Mouse (Mus musculus): Measurements from ENCODE around the gene Nhs. TPM values are rescaled to one million over a fixed set of nuclear protein-coding genes. Genes with fewer than 3 reads are reported as not detected.

Gene Nhs
- total and polyA plus RNA-seq, 3 experiments, result 0.04 to 0.30 (median 0.12) TPM

DNA sequence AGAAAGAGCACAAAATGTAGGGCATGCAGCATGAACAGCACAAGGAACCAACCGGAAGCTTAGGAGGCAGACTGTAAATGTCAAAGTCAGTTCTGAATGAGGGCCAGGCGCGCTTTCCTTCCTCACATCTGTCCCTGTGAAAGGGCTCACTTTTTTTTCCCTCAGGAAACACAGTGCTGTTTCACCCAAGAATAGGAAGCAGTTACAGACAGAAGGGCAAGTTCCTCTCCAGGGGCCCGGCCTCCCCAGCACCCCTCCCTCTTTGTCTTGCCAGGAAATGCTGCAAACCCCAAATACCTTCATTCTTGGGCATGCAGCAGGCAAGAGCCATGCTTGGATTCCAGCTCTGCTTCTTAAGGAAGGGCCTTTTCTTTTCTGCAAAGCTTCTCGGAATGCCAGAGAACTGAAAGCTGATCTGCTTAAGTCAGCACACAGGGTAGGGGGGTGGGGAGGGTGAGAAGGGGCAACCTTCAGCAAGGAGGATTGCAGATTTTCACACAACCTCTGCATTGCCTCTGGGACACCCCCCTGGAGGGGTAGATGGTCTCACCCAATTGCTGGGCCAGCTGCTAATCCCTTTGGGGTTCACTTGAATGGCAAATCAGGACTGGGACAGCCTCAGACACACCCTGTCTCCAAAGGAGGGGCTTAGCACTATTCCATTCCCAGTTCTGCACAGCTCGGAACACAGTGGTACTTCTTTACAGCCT, 233.4 kb downstream of the Nhs start:
- H3K4me2 ChIP-seq (ENCODE audit: insufficient read depth, low read depth, poor library complexity, severe bottlenecking), result no peak overlapping the region
- in situ Hi-C loops (cut with MboI; ENCODE audit: low pct_ligation_motif_present, low pct_unique_long_range_greater_than_20kb, low sequenced_read_pairs), result no loop called here
- H3K4me3 ChIP-seq (replicated peaks in 1 of 3; ENCODE audit: low read depth in 2 of 3, low read length in 2 of 3, poor library complexity in 1 of 3), result no peak overlapping the region

DNA sequence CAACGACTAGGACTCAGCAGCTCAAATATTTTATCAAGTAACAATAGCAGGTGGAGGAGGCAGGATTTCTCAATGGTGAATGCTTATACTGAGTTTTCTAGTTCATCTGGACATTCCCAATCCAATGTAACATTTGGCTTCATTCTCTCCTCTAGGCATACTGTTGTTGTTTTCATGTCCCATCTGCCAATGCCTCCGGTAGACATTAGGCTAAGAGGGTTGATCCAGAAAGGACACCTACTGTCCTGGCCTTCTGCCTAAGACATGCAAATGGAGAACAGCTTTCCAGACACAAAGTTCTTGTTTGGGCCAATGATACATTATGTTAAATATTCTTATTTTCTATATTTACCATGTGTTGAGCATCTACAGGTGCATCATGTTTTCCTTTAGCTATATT, 236.9 kb downstream of the Nhs start:
- Histone ChIP-seq H3K36me3 (replicated peaks in 1 of 2; ENCODE audit: control insufficient read depth in 1 of 2, insufficient read depth in 1 of 2, low read length in 1 of 2) (no peaks in the 10 kb centered on the region), H3K9ac (ENCODE audit: insufficient read depth, low read depth) (no peak overlapping the region), H3K9me3 (replicated peaks; ENCODE audit: low read length) (no peaks in the 10 kb centered on the region), H3K27ac (ENCODE audit: insufficient read depth, low read depth) (no peak overlapping the region), H3K4me3 (replicated peaks in 1 of 3; ENCODE audit: low read depth in 2 of 3, low read length in 2 of 3, poor library complexity in 1 of 3) (no peak overlapping the region), H3K4me1 (ENCODE audit: control insufficient read depth in 1 of 2, insufficient read depth in 2 of 2) (peaks cover 0 to 13% of the 10 kb centered on the region in 2 experiments; a peak in 2 of 4 replicates), H3K79me2 (replicated peaks; ENCODE audit: control insufficient read depth, extremely low read depth, insufficient read depth, poor library complexity, severe bottlenecking) (no peaks in the 10 kb centered on the region), H3K27me3 (replicated peaks) (no peaks in the 10 kb centered on the region), H3K4me2 (ENCODE audit: insufficient read depth, low read depth, poor library complexity, severe bottlenecking) (no peak overlapping the region)
- no peak for TF ChIP-seq CHD1 (IDR thresholded peaks at IDR 0.05; ENCODE audit: low read depth, low read length)
- no peak for TF ChIP-seq TCF12 (IDR thresholded peaks at IDR 0.05; ENCODE audit: low read depth, low read length)
- TF ChIP-seq GABPA (IDR thresholded peaks at IDR 0.05; ENCODE audit: insufficient replicate concordance, low read depth, low read length), result no peak
- TF ChIP-seq MXI1 (IDR thresholded peaks at IDR 0.05; ENCODE audit: low read depth, low read length), result no peak
- TF ChIP-seq POLR2AphosphoS2 (IDR thresholded peaks at IDR 0.05; ENCODE audit: low read depth, low read length), result no peak
- TF ChIP-seq HCFC1 (IDR thresholded peaks at IDR 0.05; ENCODE audit: low read depth, low read length), result no peak
- TF ChIP-seq ZNF384 (IDR thresholded peaks at IDR 0.05; ENCODE audit: low read depth, low read length), result no peak
- TF ChIP-seq ZMIZ1 (IDR thresholded peaks at IDR 0.05; ENCODE audit: low read depth, low read length), result no peak
- no peak for TF ChIP-seq JUND (conservative IDR thresholded peaks at IDR 0.05; ENCODE audit: low read depth, low read length)
- no peak for TF ChIP-seq ZC3H11A (IDR thresholded peaks at IDR 0.05; ENCODE audit: low read depth, low read length)
- TF ChIP-seq BHLHE40 (IDR thresholded peaks at IDR 0.05; ENCODE audit: low read depth, low read length), result no peak
- no peak for TF ChIP-seq CHD2 (IDR thresholded peaks at IDR 0.05; ENCODE audit: low read length)
- no peak for TF ChIP-seq NRF1 (IDR thresholded peaks at IDR 0.05; ENCODE audit: low read depth, low read length)
- TF ChIP-seq ETS1 (conservative IDR thresholded peaks at IDR 0.05; ENCODE audit: low read depth, low read length), result no peak
- DNase-seq (ENCODE audit: extremely low read depth), result no peak
- dilution Hi-C loops (cut with MboI; ENCODE audit: extremely low pct_ligation_motif_present, extremely low pct_unique_long_range_greater_than_20kb, low sequenced_read_pairs), result no loop called here
- in situ Hi-C loops (cut with MboI; ENCODE audit: low pct_ligation_motif_present, low pct_unique_long_range_greater_than_20kb, low sequenced_read_pairs), result no loop called here

More for the DNA sequence above, 233.4 kb downstream of the Nhs start:
- Histone ChIP-seq H3K4me1 (ENCODE audit: control insufficient read depth in 1 of 2, insufficient read depth in 2 of 2) (peaks cover 0 to 13% of the 10 kb centered on the region in 2 experiments; a peak in 2 of 4 replicates), H3K27me3 (replicated peaks) (no peaks in the 10 kb centered on the region), H3K79me2 (replicated peaks; ENCODE audit: control insufficient read depth, extremely low read depth, insufficient read depth, poor library complexity, severe bottlenecking) (no peaks in the 10 kb centered on the region), H3K27ac (ENCODE audit: insufficient read depth, low read depth) (no peak overlapping the region), H3K9me3 (replicated peaks; ENCODE audit: low read length) (no peaks in the 10 kb centered on the region), H3K9ac (ENCODE audit: insufficient read depth, low read depth) (no peak overlapping the region), H3K36me3 (replicated peaks in 1 of 2; ENCODE audit: control insufficient read depth in 1 of 2, insufficient read depth in 1 of 2, low read length in 1 of 2) (no peaks in the 10 kb centered on the region)
- dilution Hi-C loops (cut with MboI; ENCODE audit: extremely low pct_ligation_motif_present, extremely low pct_unique_long_range_greater_than_20kb, low sequenced_read_pairs), result no loop called here
- peak; percentile 12 for DNase-seq (ENCODE audit: extremely low read depth)
- TF ChIP-seq MYC (IDR thresholded peaks at IDR 0.05; ENCODE audit: low read depth, low read length), result no peak
- no peak for TF ChIP-seq BHLHE40 (IDR thresholded peaks at IDR 0.05; ENCODE audit: low read depth, low read length)
- TF ChIP-seq PAX5 (IDR thresholded peaks at IDR 0.05; ENCODE audit: low read length), result no peak
- no peak for TF ChIP-seq MEF2A (IDR thresholded peaks at IDR 0.05; ENCODE audit: borderline replicate concordance, low read depth, low read length)
- no peak for TF ChIP-seq TBP (conservative IDR thresholded peaks at IDR 0.05; ENCODE audit: low read depth, low read length)
- no peak for TF ChIP-seq POLR2AphosphoS2 (IDR thresholded peaks at IDR 0.05; ENCODE audit: low read depth, low read length)
- TF ChIP-seq IRF4 (IDR thresholded peaks at IDR 0.05; ENCODE audit: low read depth, low read length), result no peak
- no peak for TF ChIP-seq ETS1 (conservative IDR thresholded peaks at IDR 0.05; ENCODE audit: low read depth, low read length)
- TF ChIP-seq RAD21 (IDR thresholded peaks at IDR 0.05; ENCODE audit: low read depth, low read length), result no peak
- no peak for TF ChIP-seq SIN3A (IDR thresholded peaks at IDR 0.05; ENCODE audit: low read length)
- no peak for TF ChIP-seq POLR2A (IDR thresholded peaks at IDR 0.05; ENCODE audit: low read depth, low read length)
- TF ChIP-seq ELF1 (IDR thresholded peaks at IDR 0.05; ENCODE audit: low read depth, low read length), result no peak
